Mouse (Mus musculus) frontal cortex, postnatal 36 days (tissue): ENCODE measurements around the gene Kank4.
"Not testable (repeated sequence)": the region's sequence is repeated elsewhere in the genome, so short reads cannot be mapped to it uniquely, and the experiment has no call there.

Source experiments
- DNase-seq, 2 experiments: peaks; one replicate each; pipeline ENCODE4 v3.0.0; 2022; ENCODE audit warnings: low spot score in 2 of 2

Kank4 gene

DNA sequence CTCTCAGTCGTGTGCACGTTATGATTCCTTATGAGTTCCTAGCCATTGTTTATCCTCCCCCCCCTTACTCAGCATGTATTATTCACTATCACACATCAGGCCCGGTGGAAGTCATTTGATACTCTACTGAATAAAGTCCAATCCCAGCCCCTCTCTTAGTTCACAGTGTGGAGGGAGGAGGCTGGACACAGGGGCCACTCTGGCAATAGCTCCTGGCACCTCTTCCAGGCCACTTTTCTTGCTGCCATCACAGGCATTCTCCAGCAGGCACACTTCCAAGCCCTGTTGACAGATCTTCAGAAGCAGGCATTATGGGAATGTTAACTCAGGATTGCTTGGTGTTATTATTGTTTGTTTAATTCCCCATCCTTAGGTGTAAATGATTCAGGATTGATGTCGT lies 17.4 kb upstream of the Kank4 start:
- no peak for DNase-seq

GRCm38 (mm10) chr4:98831726-98832125 lies 14.4 kb upstream of the Kank4 start:
- no peak for DNase-seq

DNA sequence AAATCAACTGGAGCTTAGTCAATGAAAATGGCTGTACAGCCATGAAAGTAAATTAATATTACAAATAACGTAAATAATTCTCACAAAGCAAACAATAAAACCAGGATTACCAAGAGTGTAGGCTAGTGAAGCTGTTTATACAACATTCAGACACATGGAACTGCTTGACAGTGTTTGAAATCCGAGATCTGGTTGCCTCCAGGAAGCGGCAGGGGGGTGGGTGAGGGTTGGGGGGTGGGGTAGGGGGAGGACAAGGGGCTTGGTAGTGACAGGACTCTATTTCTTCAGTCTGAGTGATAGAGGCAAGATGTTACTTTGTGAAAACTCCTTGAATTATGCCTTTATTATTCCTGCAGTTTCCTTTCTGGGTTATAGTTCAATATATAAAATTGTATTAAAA lies 9.4 kb upstream of the Kank4 start:
- DNase-seq = no peak

DNA sequence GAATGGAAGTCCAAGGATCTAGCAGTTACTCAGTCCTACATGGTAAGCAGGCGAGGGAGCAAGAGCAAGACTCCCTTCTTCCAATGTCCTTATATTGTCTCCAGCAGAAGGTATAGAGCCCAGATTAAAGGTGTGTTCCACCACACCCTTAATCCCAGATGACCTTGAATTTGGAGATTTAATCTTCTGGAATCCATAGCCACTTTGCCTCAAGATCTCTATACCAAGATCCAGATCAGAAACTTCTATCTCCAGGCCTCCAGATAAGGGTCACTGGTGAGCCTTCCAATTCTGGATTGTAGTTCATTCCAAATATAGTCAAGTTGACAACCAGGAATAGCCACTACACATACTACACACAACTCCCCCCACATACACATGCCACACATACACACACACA lies 6.4 kb upstream of the Kank4 start, which contains the start of gene I0C0044D17Rik:
TSS of gene I0C0044D17Rik (minus strand) at position 101 of the 400 bp plus-strand sequence.
- DNase-seq = not testable (repeated sequence)

- no peak for DNase-seq
These were observed 5.7 kb upstream of the Kank4 start for GRCm38 (mm10) chr4:98823047-98823446.

GRCm38 (mm10) chr4:98822478-98822877 lies 5.1 kb upstream of the Kank4 start:
- no peak for DNase-seq

DNA sequence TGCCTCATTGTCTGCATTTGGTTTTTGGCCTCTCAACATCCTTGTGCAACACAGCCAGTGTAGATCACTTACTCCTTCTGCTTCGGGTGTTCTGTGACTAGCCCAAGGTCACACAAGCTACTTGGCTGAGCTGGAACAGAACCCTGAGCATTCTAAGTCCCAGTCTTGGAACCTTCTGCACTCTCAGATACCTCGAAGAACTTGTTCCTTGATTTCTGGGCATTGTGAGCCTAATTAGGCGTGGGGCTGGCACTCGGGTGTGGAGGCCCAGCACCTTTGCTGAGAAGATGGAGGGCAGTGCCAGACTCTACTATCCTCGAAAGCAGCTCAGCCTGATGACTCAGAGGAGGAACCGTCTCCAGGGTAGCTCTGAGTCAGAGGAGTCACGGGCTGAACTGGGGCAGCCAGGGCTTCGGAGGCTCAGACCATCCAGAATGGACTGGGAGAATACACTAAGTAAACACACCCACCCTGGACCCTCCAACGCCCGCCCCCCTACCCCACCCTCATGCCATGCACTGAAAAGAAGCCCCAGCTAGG lies 1.9 kb upstream of the Kank4 start:
- no peak for DNase-seq

GRCm38 (mm10) chr4:98816807-98817183 lies 542 bp downstream of the Kank4 start:
- no peak for DNase-seq

- DNase-seq = no peak
These were observed 11.0 kb downstream of the Kank4 start for GRCm38 (mm10) chr4:98806306-98806705.

- DNase-seq = no peak
These were observed 11.9 kb downstream of the Kank4 start for GRCm38 (mm10) chr4:98805291-98806048.

DNA sequence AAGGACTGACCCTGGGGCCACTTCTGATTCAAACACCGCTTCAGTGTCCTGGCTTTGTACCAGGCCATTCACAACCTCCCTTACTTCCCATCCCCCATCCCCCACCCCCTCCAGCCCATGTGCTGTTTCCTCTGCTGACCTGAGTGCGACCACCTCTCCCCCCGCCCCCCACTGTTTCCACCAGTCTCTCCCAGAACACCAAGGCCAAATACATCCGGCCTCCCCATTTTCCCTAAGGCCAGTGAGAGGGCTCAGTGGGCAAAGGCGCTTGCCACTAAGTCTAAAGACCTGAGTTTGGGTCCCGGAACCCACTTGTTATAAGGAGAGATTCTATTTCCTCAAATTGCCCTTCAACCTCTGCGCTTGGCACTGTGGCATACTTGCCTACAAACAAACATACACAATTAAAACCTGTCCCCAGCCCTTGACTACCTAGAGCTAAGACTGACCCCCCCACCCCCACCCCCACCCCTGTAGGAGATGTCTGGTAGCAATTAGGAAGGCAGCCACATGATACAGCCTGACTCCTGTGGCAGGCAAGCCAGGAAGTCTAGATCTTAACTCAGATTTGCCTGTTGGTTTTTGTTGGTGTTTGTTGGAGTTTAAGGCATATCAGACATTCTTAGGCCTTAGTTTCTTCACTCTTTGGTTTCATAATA lies 12.7 kb downstream of the Kank4 start:
- no peak for DNase-seq

- no peak for DNase-seq
These were observed 15.6 kb downstream of the Kank4 start for GRCm38 (mm10) chr4:98801775-98802174.

- DNase-seq = no peak
These were observed 16.5 kb downstream of the Kank4 start for GRCm38 (mm10) chr4:98800824-98801223.

DNA sequence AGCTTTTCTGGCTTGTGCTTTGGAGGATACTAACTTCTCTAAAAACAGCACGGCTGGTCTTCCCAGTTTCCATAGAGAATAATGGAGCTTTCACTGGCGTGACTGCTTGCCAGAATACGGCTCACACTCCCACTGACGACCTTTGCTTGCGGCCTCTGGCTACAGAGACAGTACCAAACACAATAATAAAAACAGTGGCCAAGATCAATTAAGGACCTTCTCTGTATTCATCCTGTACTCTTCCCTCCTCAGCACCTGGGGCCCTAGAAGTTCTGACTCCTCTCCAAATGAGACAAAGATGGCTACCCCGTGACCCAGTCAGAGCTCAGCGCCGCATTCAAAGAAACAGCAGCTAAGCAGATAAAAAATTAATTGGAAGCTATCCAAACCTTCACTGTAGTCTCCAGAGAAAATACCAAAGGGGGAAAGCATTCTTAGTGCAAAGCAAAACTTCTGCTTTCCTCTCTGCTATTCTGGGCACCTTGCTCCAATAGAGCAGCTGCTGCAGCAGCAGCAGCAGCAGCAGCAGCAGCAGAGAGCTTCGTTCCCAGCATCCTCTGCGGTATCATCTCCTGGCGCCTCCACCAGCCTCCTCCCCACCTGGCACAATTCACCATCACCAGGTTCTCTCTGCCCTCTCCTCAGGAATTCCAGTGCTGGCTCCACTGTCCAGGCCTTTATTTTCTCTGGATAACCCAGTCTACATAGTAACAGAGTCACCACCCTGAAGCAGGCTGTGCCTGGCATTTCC lies 20.6 kb downstream of the Kank4 start:
- DNase-seq = peak in 1 of 2 experiments; percentile 11

DNA sequence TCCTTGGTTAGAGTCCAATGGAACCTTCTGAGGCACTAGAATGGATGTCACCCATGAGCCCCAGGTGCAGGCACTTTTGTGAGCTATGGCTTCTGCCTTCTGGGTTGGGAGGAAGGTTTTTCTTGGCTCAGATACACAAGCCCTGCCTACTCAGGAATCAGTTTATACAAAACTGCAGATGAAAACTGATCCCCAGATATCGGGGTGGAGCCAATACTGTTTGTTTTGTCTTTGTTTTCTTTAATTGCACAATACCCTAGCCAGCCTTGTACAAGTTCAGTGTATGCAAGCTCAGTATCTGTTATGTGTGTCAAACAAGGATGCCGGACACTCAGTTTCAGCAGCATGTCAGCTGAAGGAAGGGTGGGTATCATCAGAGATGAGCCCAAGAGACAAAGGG lies 22.1 kb downstream of the Kank4 start:
- no peak for DNase-seq

DNA sequence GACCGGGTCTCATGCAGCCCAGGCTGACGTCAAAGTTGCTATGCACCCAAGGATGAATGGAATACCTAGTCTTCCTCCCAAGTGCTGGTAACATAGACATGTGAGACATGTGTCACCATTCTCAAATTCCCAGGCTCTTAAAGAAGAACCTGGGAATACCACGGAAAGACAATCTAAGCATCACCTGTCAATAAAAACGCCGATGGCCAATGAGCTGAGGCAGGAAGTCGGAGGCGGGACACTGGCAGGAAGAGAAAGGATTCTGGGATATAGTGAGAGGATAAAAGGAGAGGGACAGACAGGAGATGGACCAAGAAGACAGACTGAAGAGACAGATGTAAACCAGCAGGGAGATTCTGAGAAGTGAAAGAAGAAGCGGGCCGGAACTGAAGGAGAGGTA lies 23.9 kb downstream of the Kank4 start:
- DNase-seq = no peak

GRCm38 (mm10) chr4:98790721-98791120 lies 26.6 kb downstream of the Kank4 start:
- no peak for DNase-seq

DNA sequence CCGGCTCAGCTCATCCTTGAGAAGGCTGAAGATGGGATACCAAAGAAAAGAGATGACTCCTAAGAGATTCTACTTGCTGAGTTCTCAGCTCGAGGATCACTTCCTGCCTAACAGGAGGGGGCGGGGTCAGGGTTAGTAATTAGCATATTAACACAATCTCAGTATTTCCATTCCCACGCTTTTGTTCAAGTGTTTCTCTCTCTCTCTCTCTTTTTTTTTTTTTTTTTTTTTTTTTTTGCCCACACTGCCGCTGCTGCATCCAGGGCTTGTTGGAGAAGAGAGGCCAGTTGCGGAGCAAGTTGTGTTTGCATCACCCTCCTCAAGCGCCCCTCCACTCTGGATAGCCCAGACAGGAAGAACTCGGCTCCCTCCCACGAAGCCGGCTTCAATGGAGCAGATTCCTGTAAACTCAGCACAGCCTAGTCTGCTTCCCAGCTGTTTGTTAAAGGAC lies 27.5 kb downstream of the Kank4 start:
- no peak for DNase-seq

DNA sequence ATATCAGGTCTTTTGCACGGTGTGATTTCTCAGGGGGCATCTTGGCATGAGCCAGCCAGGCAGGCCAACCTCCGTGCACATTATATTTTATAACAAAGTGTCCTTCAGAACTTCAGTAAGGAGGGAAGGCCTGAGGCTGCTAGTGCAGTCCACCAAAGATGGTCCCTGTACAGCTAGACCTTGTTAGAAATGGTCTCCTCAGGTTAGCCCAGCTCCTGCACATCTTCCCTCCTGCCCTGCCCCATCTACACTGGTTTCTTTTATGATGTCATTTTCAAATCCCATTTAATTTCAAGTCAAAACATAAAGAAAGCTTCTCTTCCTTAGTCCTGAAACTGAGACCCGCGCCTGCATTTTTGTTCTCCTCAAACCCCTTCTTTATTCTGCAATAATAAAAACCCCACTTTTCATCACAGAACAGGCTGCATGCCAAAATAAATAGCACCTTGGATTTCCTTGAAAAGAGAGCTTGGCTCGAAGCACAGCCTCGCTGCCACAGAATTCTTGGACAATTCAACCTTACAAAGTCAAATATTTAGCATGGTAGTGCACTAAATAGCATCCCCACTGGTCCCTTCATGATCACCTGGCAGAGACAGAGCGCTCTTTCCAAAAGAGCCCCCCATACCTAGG lies 28.1 kb downstream of the Kank4 start:
- DNase-seq = no peak

GRCm38 (mm10) chr4:98786281-98786680 lies 31.1 kb downstream of the Kank4 start:
- DNase-seq = no peak

DNA sequence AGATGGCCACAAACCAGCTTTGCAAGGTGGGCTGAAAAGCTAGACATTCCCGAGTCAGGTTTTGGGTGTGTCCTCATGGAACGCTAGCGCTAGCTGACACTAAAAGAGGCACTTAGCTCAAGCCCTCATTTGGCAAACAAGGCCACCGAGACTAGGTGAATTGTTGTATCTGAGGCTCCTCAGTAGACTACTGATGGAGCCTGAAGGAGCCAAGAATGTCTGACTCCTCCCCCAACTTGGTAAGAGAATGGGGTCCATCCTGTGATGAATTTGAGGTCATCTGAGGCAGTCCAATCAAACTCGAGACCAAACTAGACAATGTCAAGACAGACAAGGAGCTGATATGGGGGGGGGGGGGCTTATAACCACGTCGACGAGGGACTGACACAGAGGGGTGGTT lies 31.5 kb downstream of the Kank4 start:
- DNase-seq = no peak

- no peak for DNase-seq
These were observed 39.1 kb downstream of the Kank4 start for GRCm38 (mm10) chr4:98778219-98778618.
